Mouse (Mus musculus) mesoderm, embryonic 11.5 days (tissue): Measurements from ENCODE around the gene Zfp518b.

Source experiments
- DNase-seq: peaks from one replicate; pipeline ENCODE4 v3.0.0-alpha.2; 2012; ENCODE audit warnings: low read depth, low spot score

The Zfp518b gene

GRCm38 (mm10) chr5:38632463-38633449 lies 51.9 kb downstream of the Zfp518b start:
- DNase-seq = peak; percentile 76

DNA sequence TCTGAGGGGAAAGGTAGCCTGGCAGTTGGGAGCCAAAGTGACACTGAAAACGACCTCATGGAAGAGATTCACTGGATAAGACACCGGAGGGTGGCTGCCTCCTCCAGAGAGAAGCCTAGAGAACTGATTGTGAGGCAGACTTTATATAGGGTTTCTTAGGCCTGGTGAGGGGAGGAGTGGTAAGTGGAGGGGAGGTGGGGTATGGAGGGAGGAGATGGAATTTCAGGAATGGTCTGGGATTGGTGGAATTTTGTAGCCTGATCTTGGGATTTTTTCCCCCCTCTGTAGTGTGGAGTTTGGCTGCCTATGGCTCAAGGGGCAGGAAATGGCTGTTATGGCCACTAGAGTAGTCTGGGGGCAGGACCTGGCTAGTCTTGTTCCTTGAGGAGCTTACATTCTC lies 56.6 kb downstream of the Zfp518b start:
- DNase-seq = no peak

GRCm38 (mm10) chr5:38626883-38627282 lies 57.7 kb downstream of the Zfp518b start:
- no peak for DNase-seq

GRCm38 (mm10) chr5:38620783-38621182 lies 63.8 kb downstream of the Zfp518b start:
- peak; percentile 19 for DNase-seq

DNA sequence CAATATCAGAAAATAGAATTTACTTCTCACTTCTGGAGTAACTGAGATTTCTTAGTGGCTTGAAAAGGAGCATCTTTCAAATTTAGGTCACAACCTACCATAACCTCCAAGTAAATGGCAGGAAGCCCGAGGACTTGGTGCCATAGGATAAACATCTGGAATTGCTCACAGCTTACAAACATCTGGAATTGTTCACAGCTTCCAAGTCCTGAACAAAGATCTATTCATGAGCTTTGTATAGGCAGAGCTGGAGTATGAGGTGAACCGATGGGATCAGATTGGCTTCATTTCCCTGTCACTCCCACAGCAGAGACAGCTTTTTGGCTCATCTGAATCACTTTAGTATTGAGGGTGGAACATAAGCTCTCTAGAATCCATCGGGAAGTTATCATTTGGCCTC lies 65.7 kb downstream of the Zfp518b start:
- peak; percentile 32 for DNase-seq
